Mouse (Mus musculus) spleen, postnatal 14 days (tissue): ENCODE measurements around the gene Tnrc6b.
"Not testable (repeated sequence)": the region's sequence is repeated elsewhere in the genome, so short reads cannot be mapped to it uniquely, and the experiment has no call there.

ENCODE experiments used
- DNase-seq, 2 experiments: peaks; one replicate each; pipeline ENCODE4 v3.0.0; 2021 to 2022; ENCODE audit warnings: low spot score in 2 of 2

The Tnrc6b gene

GRCm38 (mm10) chr15:80844926-80845325 lies 133.8 kb downstream of the Tnrc6b start:
- DNase-seq, result no peak

GRCm38 (mm10) chr15:80850004-80850403 lies 138.9 kb downstream of the Tnrc6b start:
- DNase-seq, result no peak

- no peak for DNase-seq
Observed at GRCm38 (mm10) chr15:80850682-80851475, 139.8 kb downstream of the Tnrc6b start.

GRCm38 (mm10) chr15:80852122-80852521 lies 141.0 kb downstream of the Tnrc6b start:
- DNase-seq, result no peak

- DNase-seq, result not testable (repeated sequence)
Observed at GRCm38 (mm10) chr15:80852527-80852926, 141.4 kb downstream of the Tnrc6b start.

- DNase-seq, result no peak
Observed at GRCm38 (mm10) chr15:80859366-80859765, 148.3 kb downstream of the Tnrc6b start.

- no peak for DNase-seq
Observed at GRCm38 (mm10) chr15:80861302-80861701, 150.2 kb downstream of the Tnrc6b start.

- DNase-seq, result no peak
Observed at GRCm38 (mm10) chr15:80862027-80862426, 150.9 kb downstream of the Tnrc6b start.

GRCm38 (mm10) chr15:80868603-80869002 lies 157.5 kb downstream of the Tnrc6b start:
- not testable (repeated sequence) for DNase-seq

GRCm38 (mm10) chr15:80874726-80875125 lies 163.6 kb downstream of the Tnrc6b start:
- DNase-seq, result no peak

- DNase-seq, result no peak
Observed at GRCm38 (mm10) chr15:80876231-80876630, 165.1 kb downstream of the Tnrc6b start.

GRCm38 (mm10) chr15:80884095-80884494 lies 173.0 kb downstream of the Tnrc6b start:
- no peak for DNase-seq

GRCm38 (mm10) chr15:80886361-80887156 lies 175.4 kb downstream of the Tnrc6b start:
- DNase-seq, result no peak

GRCm38 (mm10) chr15:80892341-80892740 lies 181.2 kb downstream of the Tnrc6b start:
- DNase-seq, result no peak

GRCm38 (mm10) chr15:80896741-80897140 lies 185.6 kb downstream of the Tnrc6b start:
- DNase-seq, result peak in 1 of 2 experiments; percentile 8

- DNase-seq, result no peak
Observed at GRCm38 (mm10) chr15:80897911-80898310, 186.8 kb downstream of the Tnrc6b start.

GRCm38 (mm10) chr15:80899806-80900205 lies 188.7 kb downstream of the Tnrc6b start:
- DNase-seq, result no peak

GRCm38 (mm10) chr15:80901806-80902513 lies 190.8 kb downstream of the Tnrc6b start:
- no peak for DNase-seq

GRCm38 (mm10) chr15:80904776-80905175 lies 193.7 kb downstream of the Tnrc6b start:
- not testable (repeated sequence) for DNase-seq

- no peak for DNase-seq
Observed at GRCm38 (mm10) chr15:80910183-80910582, 199.1 kb downstream of the Tnrc6b start.

- DNase-seq, result no peak
Observed at GRCm38 (mm10) chr15:80910790-80911531, 199.8 kb downstream of the Tnrc6b start.
